Mouse (Mus musculus) G1E (cell line): ENCODE data around the gene Cd84.

ENCODE experiments used
- CTCF ChIP-seq: IDR thresholded peaks from 2 replicates; pipeline ENCODE4 v1.5.1; 2012; ENCODE audit warnings: low read depth, low read length, inconsistent platforms, mixed read lengths
- GATA1 ChIP-seq: IDR thresholded peaks from 2 replicates; pipeline ENCODE4 v1.6.1; 2012; ENCODE audit warnings: borderline replicate concordance, low read length, inconsistent platforms, mixed read lengths
- GATA2 ChIP-seq: IDR thresholded peaks from 2 replicates; pipeline ENCODE4 v1.6.1; 2012; ENCODE audit warnings: low read depth, low read length, inconsistent platforms, borderline replicate concordance
- TAL1 ChIP-seq: conservative IDR thresholded peaks from 2 replicates; pipeline ENCODE4 v1.6.1; 2012; ENCODE audit warnings: low read depth, low read length, inconsistent platforms, mixed read lengths

DNA sequence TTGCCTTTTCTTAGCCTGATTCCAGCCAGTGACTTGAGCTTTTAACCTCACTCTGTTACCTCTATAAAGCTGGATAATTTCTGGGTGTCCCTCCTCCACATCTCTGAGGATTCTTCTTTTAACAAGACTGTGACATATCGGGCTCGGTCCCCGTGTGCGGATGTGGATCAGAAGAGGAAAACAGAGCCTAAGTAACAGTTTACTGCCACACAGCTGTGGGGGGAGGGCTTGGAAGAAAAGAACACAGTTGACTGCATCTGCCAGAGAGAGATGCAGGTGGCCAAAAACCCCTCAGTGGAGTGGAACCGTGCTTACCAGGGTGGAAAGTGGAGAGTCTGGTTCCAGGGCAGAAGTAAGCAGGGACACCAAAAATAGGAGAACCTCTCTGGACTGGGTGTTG is 79.7 kb downstream of the Cd84 start:
- TF ChIP-seq CTCF (no peak), TAL1 (no peak), GATA1 (no peak), GATA2 (no peak)
